Mouse (Mus musculus): ENCODE measurements around the gene Dnmt3l.

DNA sequence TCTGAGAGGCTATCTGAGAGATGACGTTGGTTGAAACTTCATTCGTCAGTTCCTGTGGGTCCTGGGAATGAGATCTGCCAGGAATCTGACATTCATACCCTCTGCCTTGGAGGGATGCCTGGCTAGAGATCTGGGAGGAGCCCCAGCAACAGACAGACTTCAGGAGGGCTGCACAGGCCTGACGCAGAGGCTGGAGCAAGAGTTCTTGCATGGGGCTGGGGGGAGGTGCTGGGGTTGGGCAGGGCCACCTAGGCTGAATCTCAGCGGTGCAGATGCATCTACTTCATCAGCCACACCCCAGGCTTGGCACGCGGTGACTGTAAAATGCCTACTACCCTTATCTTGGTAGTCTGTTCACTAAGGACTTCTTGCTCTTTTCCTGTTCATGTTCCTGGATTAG, 48.5 kb downstream of the Dnmt3l start:
- no peak for TF ChIP-seq CTCF (IDR thresholded peaks at IDR 0.05; ENCODE audit: borderline replicate concordance, insufficient read depth, low read depth, low read length)
- TF ChIP-seq POLR2A (IDR thresholded peaks at IDR 0.05; ENCODE audit: borderline replicate concordance, insufficient read depth, low read length): no peak
